Mouse (Mus musculus) layer of hippocampus, postnatal 36 days (tissue): ENCODE data around the gene Fcer1g. TPM values are rescaled to one million over a fixed set of nuclear protein-coding genes. Genes with fewer than 3 reads are reported as not detected.
"Not testable (repeated sequence)": the region's sequence is repeated elsewhere in the genome, so short reads cannot be mapped to it uniquely, and the experiment has no call there.

Experiments
- DNase-seq, 2 experiments: peaks; one replicate each; pipeline ENCODE4 v3.0.0; 2022
- total RNA-seq, 2 experiments: library from RNA; stranded (reverse); gene quantifications; 2 replicates each; pipeline ENCODE4 v1.2.3; 2021

Fcer1g gene
- total RNA-seq, 2 experiments from 2014 or later, result 13.5 to 15.2 TPM

- not testable (repeated sequence) for DNase-seq
Measured at GRCm38 (mm10) chr1:171241952-171242351, 7.8 kb upstream of the Fcer1g start.

DNA sequence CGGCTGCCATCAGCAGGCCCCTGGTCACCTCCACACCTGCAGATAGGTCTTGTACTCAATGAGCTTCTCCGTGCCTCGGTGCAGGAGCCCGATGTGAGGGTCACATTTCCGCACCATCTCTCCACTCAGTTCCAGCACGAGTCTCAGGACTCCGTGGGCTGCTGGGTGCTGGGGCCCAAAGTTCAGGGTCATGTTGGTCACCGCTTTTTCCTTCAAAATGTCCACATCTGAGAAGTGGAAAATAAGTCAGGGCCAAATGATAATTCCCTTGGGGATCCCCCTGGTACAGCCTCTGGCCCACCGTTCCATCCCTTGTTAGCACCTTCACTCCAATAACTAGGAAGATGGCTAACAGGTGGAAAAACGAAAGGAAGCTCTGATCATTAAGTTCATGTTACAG is 6.7 kb upstream of the Fcer1g start:
- no peak for DNase-seq

DNA sequence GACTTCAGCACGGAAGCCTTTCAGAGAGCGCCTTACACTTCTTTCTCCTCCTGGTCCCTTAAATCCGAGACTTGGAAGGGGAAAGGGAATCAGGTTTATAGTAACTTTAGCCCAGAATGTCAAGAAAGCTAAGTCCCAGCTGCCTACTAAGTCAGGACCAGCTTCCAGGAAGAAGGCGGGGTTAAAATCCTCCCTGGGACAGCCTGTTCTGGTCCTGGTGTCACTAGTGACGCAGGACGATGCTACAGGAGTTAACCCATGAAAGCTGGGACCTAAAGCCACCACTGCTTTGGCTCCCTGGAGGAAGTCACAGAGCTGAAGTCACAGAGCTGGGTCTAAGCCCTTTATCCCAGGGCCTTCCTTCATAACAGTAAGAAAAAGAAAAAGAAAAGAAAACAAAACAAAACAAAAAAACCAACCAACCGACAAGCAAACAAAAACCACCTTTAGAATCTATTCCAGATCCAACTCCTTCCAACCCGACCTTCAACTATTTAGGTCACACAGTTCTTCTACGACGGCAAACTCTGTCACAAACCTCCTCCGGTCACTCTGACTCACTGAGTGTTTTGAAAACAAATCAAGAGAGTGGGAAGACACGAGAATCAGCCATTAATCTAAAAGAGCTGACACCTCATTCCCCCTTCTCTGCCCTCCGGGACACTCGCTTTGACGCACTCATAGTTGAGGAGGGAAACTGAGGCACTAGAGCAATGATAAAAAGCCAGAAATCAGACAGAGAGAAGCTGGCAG is 6.0 kb upstream of the Fcer1g start:
- no peak for DNase-seq

- no peak for DNase-seq
Measured at GRCm38 (mm10) chr1:171238463-171238862, 4.3 kb upstream of the Fcer1g start.

GRCm38 (mm10) chr1:171237438-171237837 is 3.3 kb upstream of the Fcer1g start:
- DNase-seq, result no peak

- DNase-seq, result no peak
Measured at GRCm38 (mm10) chr1:171235791-171236190, 1.6 kb upstream of the Fcer1g start.

- no peak for DNase-seq
Measured at GRCm38 (mm10) chr1:171234538-171234937, 373 bp upstream of the Fcer1g start.

DNA sequence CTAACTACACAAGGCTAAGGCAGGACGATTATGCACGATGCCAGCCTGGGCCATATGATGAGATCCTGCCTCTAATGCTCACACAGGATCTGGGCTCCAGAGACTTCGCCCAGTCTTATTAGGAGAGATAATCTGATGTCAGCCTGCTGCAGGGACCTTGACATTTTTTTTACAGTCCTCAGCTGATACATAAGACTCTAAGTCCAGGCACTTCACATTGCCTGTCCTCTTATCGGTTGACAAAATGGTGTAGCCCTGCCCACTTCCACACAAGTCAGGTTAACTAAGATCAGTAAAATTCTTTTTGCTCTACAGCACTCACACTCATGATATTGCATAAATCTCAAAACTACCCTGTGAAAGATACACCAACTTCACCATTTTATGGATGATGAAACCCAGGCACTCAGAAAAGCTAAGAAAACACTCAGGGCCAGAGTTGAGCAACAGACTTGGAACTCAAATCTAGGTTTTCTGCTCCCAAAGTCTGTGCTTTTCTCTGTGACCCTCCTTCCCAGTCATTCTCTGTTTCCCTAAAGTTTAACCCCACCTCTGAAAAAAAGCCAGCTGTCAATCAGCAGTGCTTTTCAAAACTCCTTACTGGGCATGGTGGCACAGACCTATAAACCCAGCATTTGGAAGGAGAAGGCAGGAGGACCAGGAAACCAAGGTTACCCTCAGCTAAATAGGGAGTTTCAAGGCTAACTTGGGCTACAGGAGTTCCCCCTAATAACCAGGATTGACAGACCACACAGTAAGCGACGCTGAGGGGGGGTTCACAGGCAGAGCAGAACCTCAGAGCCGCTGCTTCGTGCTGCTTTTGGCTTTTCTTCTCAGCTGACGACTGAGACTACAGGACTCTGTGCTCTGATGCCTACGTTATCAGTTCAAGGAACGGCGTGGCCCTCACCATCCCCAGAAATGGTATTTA is 1.1 kb downstream of the Fcer1g start:
- no peak for DNase-seq

- no peak for DNase-seq
Measured at GRCm38 (mm10) chr1:171232348-171232747, 1.8 kb downstream of the Fcer1g start.

GRCm38 (mm10) chr1:171231844-171232243 is 2.3 kb downstream of the Fcer1g start:
- DNase-seq, result no peak

- no peak for DNase-seq
Measured at GRCm38 (mm10) chr1:171230215-171230614, 4.0 kb downstream of the Fcer1g start.

DNA sequence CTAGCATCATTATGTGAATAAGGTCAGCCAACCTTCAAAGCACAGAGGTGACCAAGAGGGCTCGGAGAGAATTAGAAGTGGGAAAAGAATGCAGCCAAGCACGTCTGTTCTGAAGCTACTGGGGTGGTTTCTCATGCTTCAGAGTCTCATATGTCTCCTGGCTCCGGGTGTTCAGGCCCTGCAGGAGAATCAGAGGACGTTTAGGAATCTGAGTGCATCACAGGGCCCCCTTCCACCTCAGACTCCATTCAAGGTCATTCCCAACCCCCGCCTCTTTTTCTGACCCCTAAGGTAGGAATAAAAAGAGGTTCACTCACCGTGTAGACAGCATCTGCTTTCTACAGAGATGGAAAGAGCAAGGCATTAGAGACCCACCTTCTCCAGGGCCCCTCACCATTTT is 4.4 kb downstream of the Fcer1g start:
- DNase-seq, result no peak

DNA sequence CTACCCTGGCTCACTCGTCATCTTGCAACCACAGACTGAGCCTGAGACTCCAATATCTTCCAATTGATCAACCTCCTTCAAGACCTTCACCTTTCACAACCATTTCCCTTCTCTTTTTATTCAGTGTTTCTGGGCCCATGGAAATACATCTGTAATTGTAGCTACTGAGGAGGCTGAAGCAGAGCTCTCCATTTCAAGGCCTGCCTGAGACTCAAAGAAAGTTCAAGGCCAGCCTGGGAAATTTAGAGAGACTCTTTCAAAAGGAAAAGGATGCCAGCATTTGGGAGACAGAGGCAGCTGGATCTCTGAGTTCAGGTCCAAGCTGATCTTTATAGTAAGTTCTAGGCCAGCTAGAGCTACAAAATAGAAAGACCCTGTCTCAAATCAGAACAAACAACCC is 6.3 kb downstream of the Fcer1g start:
- DNase-seq, result no peak

DNA sequence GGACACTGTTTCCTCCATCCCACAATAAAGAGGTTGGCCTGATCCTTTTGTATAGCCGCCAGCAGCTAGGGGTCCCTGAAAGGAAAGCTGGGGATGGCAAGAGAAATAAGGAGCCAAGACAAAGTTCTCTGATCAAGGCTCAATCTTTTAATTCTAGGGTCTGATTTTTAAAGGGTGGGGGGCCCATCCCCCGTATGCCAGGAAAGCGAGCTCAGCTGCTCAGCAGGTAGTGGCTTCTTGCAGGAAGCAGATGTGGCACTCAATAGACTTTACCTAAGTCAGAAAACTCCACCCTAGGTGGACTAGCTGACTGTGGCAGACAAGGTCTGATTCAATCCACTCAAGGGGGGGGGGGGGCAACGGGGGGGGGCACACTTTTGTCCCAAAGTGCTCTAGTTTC is 7.4 kb downstream of the Fcer1g start:
- no peak for DNase-seq

DNA sequence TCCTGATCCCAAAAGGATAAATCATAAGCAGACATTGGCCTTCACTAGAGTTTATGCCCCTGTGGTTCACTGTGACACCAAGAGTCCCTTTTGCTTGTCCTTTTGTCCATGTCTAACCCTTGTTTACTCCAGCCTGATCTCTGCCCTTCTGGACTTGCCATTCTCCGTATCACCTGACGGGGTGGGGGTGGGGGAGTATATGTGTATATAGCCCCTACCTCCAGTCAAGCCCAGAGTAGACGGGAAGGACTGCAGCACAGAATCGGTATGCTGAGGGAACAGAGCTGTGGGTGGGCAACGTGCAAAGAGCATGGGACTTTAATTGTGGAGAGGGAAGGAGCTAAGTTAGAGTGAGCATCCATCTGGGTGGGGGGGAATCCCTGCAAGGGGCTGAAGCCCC is 9.3 kb downstream of the Fcer1g start, which contains the start of gene Apoa2:
Gene Apoa2 (plus strand): TSS at position 198 of the 400 bp plus-strand sequence.
- DNase-seq, result no peak

GRCm38 (mm10) chr1:171223796-171224195 is 10.4 kb downstream of the Fcer1g start:
- no peak for DNase-seq

- DNase-seq, result no peak
Measured at GRCm38 (mm10) chr1:171223168-171223567, 11.0 kb downstream of the Fcer1g start.

GRCm38 (mm10) chr1:171222238-171223155 is 11.7 kb downstream of the Fcer1g start, which contains the start of gene Tomm40l:
Tomm40l (minus strand) TSS chr1:171222514.
- peak; percentile 92 to 94 for DNase-seq

- no peak for DNase-seq
Measured at GRCm38 (mm10) chr1:171221281-171222193, 12.6 kb downstream of the Fcer1g start.

GRCm38 (mm10) chr1:171220871-171221270 is 13.3 kb downstream of the Fcer1g start:
- DNase-seq, result peak; percentile 83 to 84
